Mouse (Mus musculus) spleen, postnatal 4 days (tissue): ENCODE measurements around the gene 4933402J07Rik.

ENCODE experiments used
- DNase-seq, 2 experiments: peaks; one replicate each; pipeline ENCODE4 v3.0.0; 2022; ENCODE audit warnings: low spot score in 2 of 2

The 4933402J07Rik gene

DNA sequence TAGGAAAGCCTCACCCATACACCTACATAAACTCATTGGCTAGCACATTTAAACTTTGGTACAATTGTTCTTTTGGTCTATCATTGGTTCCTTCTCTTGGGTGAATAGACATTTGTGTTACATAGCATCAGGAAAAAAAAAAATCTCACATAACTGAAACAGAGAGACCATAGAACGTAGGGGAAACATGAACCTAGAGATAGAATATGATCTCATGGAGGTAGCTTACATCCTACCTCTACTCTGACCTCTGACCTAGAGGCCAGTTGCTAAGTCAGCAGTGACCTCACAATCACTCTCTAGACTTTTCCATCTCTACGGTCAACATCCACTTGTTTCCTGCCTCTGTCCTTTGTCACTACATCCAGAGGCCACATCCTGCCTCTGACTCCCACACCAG is at the start of gene 4933402J07Rik:
Gene 4933402J07Rik (plus strand): TSS at position 301 of the 400 bp plus-strand sequence.
- no peak for DNase-seq

DNA sequence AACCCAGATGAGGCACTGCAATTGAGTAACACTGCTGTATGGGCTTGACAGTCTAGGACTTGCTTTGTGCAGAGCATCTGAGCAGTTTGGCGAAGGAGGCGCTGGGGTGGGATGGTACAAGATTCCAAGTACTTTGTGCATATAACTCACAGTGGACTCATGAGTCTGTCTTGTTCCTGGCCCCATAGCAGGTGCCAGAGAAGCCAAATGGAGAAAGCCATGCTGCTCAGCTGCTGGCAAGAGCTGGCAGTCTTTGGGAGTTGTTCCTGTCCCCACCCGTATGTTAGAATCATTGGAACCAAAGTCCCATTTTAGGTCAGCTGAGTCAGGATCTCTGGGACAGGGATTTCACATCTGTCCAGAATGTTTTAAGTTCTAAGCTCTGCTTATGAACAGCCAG is 46.5 kb upstream of the 4933402J07Rik start:
- DNase-seq: no peak

DNA sequence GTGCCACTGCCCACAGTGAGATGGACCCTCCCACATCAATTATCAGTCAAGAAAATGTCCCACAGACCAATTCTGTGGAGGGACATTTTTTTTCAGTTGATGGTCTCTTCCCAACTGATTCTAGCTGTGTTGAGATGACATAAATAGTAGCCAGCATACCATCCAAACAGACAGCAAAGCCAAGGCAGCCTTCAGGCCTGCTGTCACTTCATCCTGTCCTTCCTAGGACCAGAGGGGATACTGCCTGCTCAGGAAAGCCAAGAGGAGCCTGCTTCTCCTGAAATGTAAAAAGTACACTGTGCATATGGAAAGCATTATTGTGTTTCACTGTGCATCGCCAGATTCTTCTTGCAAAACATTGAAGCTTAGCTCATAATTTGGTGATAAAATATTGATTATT is 38.6 kb upstream of the 4933402J07Rik start:
- DNase-seq: no peak

DNA sequence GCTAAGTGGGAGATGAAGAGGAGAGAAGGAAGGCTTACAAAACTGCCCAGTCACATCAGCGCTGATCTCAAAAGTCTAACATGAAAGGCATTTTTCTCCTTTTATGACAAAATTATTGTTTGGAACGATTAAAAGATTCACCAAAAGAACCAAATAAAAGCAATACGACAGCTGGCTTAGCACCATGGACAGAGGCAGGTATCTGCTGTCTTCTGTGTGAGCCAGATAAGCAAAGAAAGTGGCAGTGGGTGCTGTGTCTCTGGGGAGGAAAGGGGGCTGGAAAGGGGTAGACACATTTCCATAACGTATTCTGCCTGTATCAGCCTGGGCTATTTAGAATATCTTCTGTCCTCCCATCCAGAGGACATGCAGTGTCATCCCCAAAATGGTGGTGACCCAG is 32.5 kb upstream of the 4933402J07Rik start:
- no peak for DNase-seq

DNA sequence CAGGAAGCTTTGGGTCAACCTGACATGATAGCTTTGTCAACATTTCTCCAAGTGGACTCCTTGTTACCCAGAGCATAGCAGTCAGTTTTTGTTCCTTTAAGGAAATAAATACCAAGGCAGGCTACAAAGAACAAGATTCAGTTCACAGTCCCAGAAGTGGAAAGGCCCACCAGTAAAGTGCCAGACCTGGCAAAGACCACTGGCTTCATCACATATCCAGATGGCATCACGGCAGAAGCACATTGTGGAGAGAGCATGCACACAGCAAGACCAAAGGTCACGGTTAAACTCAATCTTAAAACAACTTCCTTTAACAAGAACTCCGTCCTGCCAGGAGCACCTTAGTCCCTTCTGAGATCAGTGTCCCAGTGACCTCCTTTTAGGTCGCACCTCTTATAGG is 30.2 kb upstream of the 4933402J07Rik start:
- DNase-seq: no peak

DNA sequence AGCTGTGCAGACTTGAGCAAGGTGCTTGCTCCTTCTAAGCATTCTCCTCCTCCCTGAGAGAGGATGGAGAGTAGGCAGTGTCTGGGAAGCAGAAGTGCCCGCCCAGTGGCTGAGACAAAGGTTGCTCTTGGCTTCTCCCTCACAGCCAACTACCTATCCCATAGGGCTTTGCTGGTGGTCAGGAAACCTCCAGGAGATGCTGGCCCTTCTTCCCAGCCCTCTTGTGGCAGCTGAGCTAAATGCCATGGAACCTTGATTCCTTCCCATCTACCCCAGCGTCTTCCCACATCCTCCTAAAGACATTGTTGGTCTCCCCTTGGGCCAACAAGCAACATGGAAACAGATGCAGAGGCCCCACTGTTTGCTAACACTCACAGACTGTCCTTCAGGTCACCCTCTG is 28.8 kb upstream of the 4933402J07Rik start:
- no peak for DNase-seq

DNA sequence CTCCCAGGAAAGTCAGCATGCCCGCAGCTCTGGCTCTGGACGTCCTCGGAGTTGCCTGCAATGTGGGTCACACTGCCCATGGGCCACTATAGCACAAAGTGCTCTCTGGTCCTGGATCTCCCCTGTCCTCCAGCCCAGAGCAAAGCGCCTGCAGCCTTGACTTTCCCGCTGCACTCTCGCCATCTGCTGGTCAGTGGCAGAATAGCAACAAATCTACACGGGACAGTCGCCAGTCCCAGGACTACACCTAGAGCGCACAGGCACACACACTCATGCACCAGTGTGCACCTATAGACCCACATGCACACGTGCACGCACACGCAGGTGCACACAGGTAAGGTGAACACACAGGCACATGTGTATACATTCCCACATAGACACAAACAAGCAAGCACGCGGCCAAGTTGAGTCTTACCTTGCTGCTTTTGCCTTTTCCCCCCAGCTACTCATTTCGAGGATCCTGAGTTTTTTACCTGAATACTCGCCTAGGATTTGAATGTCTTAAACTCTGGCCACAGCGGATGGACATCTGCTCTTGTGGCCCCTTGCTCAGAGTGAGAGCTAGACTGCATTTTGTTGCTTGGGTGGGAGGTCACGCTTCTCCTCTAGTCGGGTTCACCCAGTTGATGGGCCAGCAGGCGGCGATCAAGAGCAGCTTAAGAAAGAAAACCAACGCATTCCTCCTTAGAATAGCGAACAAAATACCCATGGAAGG is 26.9 kb upstream of the 4933402J07Rik start:
- peak; percentile 53 to 83 for DNase-seq

DNA sequence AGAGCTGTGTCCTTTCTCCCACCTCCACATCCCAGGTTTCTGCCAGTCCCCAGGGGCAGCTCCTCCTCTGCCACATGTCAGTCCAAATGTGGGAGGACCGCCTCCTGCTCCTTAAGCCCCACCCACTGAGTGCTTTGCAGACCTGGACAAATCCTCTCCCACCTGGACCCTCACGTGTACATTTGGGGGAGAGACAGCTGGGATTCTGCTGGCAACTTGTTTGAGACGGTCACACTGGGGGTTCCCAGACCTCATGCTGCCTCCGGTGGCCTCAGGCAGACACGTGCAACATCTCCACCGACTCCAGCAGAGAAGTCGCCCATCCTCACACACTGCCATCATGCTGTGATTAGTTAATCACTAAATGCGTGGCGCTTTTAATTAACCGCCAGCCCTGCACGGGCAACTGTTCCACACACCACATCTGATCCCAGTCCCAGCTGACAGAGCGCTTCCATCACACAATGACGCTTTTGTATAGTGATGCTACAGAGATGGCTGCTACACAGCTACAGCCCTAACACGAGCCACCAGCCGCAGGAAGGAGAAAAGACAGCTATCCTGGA is 23.7 kb upstream of the 4933402J07Rik start:
- DNase-seq: no peak

DNA sequence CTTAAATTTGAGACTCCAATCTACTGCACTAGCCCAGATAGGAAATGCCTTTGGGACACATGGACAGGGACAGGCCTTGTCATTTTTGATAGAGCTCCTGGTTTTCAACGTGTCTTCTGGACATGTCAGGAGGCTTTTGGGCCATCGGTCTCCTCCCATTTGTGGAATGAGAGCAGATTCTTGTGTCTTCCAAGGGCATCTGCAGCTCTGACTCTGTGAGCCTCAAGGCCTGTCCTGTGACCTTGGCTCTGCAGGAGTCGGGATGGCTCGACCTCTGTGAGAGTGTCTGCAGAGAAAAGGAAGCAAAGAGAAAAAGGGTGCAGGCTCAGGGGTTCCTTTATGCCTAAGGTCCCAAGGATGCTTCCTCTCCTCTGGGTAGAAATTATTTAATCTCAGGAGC is 13.8 kb upstream of the 4933402J07Rik start:
- DNase-seq: no peak

DNA sequence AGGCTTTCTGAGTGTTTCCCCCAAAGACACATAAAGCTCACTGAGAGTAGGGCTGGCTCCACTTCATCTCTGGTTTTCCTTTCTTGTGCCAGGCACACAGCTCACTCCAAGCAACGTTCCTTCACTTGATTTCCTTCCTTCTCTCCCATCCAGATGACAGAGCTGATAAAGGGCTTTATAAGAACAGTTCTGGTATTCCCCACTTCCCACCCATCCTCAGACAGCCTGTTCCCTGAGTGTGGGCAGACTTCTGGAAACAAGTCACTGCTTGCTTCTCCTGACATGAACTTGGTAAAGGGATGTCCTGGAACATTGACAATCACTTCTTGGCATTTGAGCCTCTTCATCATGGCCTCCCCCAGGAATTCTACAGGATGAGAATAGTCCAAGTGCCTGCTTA is 10.9 kb upstream of the 4933402J07Rik start:
- no peak for DNase-seq

DNA sequence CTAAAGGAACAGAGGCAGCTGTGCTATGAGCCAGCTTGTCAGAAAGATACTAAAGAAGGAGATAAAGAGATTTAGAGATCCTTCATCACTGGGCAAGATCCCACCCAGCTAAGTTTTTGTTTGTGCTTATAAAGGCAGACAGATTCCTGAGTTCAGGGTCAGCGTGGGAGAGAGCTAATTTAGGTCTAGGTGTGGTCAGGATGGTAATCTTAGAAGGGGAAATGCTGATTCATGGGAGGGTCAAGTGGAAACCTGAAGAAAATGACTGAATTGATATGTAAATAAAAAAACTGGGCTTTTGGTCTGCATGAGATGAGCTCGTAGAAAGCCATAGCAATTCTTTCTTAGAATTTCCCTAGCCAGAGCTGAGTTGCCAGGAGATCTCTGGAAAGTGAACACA is 2.9 kb upstream of the 4933402J07Rik start:
- DNase-seq: no peak

DNA sequence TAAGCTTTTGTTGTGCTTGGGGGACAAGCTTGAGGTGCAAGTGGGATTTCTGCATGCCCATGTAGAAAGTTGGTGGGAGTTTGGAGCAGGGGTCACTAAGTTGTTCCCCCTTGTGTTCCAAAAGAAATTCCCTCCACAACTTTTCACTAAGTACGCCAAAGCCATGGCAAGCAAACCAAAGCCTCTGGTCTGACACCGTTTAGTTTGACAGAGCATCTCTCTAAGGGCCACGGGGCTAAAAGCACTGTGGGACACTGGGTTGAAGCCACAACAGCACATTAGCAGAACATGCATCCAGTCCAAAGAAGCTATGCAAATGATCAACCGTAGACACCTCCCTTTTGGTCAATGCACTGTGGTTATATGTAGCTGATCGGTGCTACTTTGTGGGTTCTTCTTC is 5.5 kb downstream of the 4933402J07Rik start:
- no peak for DNase-seq

DNA sequence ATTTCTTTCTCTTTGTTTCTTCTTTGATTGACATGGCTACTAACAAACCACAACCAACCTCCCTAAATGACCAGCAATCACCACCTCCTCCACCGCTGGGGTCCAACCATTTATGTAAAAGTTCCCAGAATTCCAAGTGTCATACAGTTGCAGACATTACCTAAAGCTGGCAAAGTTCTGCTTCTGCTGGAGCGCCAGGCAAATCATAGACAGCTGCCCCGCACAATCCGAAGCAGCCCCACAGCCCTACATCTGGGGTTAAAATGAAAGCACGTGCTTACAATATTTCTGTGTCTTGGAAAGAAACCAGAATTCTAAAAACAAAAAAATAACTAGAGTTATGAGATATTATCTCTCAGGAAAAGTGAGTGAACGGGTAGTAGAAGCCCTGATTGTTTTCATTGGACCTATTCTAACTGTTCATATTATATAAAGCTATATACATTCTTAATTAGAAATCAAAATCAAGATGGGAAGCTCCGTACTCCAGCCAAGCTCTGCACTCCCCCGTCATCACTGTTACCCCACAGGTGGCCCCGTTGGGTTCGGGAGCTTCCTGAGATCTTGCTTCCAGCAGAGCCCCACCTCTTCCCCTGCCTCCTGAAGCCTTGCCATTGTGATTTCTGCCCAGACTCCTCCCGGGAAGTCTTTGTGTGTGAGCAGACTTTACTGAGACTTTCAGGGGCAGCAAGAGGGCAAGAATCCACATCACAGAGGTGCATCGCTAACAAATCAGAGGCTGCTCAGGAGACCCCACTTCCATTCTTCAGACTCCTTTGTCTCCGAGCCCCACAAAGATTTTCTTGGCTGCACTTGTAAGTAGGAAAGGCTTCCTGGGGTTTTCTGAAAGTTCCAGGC is 6.3 kb downstream of the 4933402J07Rik start:
- DNase-seq: no peak

DNA sequence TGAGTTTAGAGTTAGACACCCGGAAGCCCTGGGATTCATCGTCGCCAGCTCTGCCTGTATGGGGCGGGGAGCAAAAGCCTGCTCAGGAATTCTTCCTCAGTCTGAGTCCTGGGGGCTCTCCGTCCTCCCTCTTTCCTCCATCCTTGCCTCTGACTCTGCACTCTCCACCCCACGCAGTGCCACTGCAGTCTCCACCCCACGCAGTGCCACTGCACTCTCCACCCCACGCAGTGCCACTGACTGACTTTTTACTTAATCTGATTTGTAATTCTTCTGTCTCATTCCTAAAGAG is 6.9 kb downstream of the 4933402J07Rik start:
- no peak for DNase-seq

DNA sequence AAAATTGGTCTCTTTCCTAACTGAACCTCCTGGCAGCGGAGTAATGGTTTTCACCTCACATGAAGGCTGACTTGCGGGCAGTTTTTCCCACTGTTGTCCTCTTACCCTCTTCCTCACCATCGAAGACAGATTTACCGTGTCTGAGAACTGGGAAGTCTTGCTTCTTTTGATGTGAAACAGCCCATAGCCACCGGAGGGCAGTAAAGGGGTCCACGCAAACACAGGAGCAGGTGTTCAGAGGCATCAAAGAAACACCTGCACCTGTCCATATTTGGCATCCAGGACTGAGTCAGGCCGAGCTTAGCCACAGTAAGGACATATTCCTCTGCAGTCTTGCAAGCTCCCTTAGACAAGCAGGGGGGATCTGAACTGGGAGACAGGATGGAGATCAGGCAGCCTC is 7.2 kb downstream of the 4933402J07Rik start:
- no peak for DNase-seq

DNA sequence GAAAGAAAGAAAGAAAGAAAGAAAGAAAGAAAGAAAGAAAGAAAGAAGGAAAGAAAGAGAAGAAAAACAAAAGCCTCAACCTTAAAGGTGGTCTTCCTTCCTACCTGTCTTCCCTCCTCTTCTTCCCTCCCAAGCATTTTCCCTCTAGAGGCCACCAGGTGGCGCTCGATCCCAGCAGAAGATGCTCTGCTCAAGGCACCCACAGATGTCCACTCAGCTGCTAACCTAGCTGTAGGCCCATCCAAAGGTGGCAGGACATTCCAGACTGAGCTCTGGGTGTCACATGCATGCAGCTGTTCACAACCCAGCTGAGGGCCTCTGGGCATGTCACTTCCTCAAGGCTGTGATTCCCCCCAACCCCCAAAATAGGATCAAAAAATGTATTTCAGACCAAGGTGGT is 30.6 kb downstream of the 4933402J07Rik start:
- DNase-seq: peak; percentile 22 to 73

DNA sequence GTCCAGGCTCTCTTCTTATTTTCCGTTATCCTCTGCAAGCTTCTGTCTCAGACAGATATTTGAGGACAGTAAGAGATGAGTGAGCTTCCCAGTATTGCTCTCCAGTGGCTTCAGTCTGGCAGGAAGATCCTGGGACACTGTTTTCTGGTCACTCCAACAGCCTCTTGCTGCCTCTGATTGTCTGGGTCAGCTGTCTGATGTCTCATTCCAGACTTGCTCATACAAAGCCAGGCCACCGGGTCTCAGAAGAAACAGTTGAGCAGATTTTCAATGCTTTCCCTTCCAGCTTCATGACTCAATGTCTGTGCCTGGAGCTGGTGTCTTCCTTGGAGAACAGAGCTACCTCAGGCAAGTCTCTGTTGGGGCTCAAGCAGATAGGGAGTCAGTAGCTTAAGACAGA is 39.1 kb downstream of the 4933402J07Rik start:
- DNase-seq: no peak

DNA sequence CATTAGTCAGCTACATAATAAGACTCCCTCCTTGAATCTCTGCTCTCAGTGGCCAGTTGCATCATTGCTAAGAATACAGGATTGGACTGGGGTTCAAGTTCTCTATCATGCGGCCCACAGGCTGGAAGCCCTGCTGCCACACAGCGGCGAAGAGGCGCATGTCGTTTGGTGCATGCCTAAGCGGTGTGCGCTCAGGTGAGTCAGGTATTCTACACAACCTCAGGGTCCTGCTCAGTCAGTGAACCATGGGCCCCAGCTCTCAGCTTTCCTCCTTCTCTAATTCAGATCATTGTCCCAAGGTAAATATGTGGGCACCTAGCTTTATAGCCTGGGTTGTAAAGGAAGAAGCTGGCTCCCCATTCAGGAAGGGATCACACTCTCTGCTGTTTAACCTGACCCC is 45.5 kb downstream of the 4933402J07Rik start:
- no peak for DNase-seq

DNA sequence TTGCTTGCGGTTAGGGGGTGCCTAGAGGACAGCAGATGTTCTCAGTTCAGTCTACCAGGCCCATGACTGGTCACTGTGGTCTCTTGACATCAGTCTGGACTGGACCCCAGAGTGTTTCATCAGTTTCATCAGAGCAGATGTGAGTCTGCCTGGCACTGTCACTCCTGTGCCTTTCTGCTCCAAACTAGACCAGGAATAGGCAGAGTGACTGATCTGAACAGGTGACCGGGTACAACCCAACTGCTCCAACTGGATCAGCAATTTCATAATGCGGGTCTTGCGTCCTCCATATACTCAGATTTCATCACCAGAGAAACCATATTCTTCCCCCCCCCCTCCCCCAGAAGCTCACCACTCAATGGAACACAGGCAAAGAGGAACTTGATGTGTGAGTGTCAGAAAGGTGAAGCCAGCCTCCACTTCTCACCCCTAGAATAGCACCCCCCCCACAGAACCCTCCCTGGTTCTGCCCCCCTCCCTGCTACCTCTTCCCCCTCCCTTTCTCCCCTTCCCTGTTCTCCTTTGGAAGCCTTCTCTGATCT is 46.1 kb downstream of the 4933402J07Rik start:
- no peak for DNase-seq

DNA sequence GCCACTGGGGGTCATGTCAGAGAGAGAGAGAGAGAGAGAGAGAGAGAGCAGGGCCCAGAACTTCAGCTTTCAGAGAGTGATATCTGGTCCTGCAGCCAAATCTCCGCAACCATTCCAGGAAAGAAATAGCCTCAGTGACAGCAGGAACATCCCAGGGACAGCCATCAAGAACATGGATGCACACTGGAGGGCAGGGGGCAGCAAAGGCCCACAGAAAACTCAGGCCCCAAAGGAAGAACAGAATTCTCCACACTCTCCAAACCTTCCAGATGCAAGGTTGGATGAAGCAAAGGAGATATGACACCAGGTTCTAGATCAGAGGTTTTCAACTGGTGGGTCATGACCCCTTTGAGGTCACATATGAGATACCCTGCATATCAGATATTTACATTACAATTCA is 50.0 kb downstream of the 4933402J07Rik start:
- DNase-seq: no peak

DNA sequence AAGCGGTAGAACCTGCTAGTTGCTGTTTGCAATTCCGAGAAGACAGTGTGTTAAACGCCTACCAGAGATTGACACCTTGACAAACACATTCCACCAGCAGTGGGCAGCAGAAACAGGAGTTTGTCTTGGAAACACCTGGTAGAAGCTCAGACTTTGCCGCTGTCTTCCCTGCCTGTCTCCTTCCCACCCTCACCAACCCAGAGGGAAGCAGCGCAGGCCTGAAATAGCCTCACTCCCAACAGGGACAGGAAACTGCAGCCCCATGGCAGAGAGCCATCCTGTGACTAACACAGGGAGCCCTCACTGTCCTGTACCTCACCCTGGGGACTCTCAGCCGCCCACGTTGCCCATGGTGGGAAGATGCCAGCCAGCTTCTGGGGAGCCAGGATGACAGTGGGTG is 55.5 kb downstream of the 4933402J07Rik start:
- DNase-seq: no peak

DNA sequence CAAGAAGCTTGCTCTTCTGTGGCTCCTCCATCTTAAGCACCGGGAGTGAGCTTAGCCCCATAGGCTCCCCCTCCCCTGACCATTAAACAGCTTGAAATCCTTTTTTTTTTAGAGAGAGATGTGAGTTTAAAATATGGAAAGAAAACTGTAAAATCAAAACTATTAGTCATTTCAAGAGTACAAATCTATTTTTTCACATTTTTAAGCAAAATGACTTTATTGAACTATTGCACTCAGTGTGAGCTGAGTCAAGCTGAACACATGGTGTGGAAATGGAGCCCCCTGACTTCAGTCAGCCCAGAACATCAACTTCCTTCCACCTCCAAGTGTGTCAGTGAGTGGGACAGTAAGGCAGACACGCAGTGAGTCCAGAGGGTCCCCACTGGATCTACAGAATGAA is 55.9 kb downstream of the 4933402J07Rik start:
- no peak for DNase-seq

DNA sequence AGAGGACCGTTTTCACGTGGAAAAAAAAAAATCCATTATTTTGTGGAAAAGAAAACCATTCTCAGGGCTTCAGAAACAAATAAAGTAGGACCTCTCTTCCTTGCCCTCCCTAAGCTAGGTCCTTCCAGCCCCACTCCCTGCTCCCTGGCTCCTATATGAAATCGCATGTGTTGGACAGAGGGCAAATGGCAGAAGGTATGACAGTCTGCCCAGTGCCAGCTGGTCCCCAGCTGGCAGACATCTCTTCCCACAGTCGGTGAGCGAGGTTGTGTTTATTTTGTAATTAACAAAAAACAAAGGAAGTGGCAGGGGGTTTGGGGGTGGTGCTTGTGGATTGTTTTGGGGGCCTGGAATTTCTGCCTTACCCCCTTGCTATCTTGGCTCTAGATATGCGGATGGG is 56.6 kb downstream of the 4933402J07Rik start:
- DNase-seq: no peak
